Mouse (Mus musculus): ENCODE measurements around the gene Stpg3.

DNA sequence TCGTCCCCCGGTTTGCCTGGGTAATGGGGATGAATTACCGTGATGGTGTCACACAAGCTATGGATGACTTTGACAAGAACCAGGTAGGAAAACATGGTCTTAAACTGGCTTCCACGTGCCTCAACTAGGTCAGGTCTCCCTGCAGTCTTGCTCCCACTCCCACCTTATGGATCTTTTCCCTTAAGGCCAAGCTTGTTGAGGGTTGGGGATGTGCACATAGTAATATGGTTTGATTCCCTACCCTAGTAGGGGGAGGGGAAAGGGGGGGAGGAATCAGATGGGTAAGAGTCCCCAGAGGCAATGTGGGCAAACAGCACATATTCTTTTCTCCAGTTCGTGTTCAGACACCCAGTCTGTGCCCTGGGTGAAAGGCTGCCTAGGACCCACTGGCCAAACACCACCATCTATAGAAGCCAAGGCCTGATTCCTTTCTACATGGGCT lies 6.9 kb upstream of the Stpg3 start:
- TF ChIP-seq POLR2A (IDR thresholded peaks at IDR 0.05; ENCODE audit: extremely low read depth, insufficient read depth, low read length): no peak; the same call in 1 of the 2 replicates
- TF ChIP-seq CTCF (IDR thresholded peaks at IDR 0.05; ENCODE audit: extremely low read depth, insufficient read depth, low read length): no peak

Data from cortical plate, adult 2 months (tissue).